Mouse (Mus musculus) cerebellum, adult 9-10 months (tissue): Measurements from ENCODE around the gene Grhl1.

Source experiments
- DNase-seq: peaks from one replicate; pipeline ENCODE4 v3.0.0; 2022

The Grhl1 gene

DNA sequence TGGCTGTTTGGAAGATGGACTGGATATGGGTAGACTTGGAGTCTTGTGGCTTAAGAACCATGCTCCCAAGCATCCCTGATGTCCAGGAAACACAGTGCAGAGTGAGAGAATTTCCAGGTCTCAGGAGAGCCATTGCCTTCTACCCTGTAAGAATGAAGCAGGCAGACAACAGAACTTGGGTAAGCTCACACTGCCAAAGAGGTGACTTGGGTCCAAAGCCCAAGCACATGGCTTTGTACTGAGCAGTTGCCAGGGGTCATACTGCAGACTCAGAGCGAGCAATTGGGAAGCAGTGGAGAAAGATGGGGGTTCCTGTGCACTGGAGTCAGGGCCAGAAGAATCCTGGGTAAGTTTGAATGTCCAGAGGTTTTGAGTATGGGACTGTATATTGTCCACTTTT lies 76.0 kb downstream of the Grhl1 start:
- no peak for DNase-seq

DNA sequence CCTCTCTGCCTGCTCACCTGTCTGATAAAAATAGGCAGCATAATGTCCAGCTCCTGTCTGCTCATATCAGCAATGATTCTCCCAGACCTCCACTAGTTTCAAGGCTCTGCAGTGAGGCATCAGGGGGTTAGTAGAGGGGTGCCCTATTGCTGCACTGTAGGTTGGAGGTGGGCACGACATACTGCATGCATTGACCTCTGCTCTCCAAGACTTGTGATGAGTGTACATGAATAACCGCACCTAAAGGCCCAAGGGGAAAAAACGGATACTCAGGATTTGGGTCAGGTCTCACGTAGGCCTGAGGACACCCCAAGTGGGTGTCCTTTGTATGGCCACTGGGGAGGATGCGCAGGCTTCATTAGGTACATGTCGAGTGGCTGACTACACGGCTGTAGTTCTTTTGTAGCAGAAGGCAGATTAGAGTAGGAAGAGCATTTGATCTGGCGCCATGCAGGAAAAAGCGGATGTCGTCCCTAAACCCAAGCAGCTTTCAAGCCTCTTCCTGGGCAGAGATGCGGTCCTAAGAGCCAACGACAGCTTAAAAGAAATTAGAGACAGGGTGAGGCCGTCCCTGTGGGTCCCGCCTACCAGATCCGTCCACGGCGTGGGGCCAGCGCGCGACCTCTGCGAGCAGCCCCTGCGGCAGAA lies 78.5 kb downstream of the Grhl1 start:
- no peak for DNase-seq

DNA sequence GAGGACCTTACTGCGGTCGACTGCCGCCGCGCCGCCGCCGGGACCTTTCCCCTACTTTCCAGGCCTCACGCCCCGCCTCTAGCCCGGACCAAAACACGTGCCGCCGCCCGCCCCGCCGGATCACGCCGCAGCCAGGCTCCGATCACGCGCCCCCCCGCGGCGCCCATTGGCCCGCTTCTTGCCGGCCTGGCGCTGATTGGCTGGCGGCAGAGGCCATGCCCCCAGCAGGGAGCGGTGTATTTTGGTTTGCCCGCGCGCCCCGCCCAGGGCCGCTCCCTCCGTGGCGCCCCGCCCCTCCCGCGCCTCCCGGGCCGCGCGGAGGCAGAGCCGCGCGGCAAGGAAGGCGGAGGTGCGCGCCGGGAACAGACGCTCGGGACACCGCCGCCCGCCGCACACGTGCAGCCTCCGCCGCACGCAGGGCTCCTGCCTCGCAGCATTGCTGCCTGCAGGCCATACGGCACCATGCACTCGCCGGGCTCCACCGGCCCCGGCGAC lies 79.0 kb downstream of the Grhl1 start, which contains the start of gene Klf11:
TSS of gene Klf11 (plus strand) at position 212 of the 495 bp plus-strand sequence.
- DNase-seq, result peak; percentile 94

DNA sequence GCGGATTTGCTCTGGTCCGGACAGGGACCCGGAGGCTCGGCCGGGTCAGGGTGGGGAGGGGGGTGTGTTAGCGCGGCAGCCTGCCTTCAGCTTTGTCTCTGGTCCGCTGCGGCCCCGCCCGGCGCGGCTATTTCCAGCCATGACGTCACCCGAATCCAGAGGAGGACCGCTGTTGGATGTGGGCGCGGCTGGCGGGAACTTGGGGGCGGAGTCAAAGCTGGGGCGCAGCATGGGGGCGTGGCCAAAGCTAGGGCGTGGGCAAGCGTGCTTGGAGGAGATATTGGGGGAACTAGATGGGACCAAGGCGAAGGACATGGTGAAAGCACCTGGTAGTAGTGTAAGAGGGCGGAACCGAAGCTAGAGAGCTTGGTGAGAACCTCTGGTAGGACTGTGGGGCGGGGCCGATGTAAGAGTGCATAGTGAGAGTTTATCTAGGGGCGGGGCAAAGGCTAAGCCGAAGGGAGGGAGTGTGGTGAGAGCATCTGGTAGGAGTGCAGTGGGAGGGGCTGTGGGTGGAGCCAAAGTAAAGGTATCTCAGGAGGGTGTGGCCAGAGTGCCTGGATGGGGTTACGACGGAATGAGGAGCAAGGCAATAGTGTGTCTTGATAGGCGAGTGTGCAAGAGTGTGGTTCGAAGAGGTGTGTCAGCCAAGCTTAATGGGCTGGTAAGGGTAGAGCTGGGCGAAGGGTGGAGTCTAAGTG lies 79.7 kb downstream of the Grhl1 start:
- DNase-seq, result peak; percentile 90

DNA sequence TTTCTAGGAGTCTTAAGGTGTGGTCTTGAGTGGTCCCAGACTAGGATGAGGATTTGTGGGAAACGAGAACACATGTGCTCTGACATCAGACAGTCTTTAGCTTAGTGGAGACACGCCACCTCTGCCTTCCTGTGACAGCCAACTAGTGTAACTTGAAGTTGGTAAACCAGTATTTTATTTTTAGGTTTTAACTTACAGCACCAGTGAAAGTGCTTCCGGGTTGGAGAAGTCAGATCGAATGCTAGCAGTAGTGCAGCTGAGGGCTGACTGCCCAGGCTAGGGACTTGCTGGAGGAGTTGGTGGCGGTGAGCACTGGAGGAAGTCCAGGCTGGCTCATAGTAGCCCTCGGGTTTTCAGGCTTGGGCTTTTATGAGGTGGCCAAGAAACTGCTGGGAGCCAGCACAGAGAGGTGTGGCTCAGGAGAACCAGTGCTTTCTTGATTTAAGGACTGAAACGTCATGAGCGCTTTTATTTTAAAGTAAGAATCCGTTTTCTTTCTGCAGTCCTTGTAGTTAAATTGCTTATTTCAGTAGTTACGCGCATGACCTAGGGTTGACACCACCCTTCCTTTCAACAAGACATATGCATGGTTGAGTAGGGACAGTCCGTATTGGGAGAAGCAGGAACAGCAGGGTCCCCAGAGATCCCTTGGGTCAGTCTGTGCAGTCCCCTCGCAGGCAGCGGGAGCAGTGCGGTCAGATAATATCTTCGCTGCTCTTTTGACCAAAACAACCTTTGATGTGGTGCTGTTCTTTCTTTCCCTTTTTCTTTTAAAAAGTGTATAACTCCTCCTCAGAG lies 82.2 kb downstream of the Grhl1 start:
- DNase-seq, result no peak

DNA sequence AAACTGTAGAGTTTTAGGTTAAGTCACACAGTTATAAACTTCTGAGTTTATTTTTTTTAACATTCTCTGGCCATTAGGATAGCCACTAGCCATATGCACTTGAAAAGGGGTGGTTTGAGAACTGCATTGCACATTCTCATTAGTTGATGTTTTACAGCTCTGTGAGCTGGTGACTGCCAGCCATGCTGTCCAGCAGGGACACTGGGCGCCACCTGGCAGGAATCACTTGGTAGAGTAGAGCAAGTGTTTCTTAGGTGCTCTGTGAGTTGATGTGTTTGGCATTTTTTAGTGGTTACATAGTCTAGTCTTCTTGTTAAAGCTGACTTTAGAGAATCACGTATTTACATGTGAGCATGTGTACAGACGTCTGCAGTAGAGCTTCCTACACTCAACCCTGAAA lies 84.4 kb downstream of the Grhl1 start:
- no peak for DNase-seq

DNA sequence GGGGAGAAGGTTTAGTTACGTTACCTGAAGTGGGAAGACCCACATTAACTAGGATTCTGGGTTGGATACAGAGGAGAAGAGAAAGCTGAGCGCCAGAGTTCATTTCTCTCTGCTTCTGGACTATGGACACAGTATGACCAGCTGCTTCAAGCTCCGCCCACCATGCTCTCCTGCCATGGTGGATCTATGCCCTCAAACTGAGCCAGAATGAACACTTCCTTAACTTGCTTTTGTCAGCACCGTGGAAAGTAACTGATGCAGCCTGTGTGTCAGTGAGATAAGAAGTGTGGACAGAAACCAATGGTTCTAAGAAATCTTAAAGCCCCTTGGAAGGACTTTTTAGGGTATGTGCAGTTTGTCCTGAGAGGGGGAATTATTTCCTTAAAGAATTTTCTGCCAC lies 86.9 kb downstream of the Grhl1 start:
- no peak for DNase-seq

DNA sequence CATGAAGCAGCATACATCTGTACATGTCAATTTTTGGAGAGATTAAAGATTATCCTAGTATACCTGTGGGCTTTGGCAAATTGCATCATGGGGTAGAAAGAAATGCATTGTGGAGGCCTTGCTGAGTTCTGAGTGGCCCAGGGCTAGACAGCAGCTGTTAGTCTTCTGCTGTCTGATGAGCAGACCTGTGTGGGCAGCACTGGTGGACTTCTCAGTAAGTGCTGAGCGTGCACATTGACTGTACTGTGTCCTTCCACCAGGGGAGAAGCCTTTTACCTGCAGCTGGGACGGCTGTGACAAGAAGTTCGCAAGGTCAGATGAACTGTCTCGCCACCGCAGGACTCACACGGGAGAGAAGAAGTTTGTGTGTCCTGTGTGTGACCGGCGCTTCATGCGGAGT lies 87.8 kb downstream of the Grhl1 start:
- no peak for DNase-seq

DNA sequence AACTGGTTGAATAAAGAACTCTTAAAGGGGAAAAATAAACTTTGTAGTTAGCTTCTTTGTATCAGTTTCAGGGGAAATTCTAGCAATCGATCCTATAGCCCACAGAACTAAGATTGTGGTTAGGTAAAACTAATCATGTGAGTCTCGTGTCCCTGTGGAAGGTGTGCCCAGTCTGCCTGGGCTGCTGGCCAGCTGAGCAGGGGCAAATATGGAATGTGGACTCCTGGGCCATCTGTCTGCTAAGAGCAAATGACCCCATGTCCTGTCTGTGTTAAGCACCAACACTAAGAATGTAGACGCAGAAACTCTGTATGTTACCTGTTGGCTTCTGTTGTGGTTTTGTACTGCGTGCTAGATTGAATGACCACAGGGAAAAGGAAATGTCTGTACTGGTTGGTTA lies 89.0 kb downstream of the Grhl1 start:
- no peak for DNase-seq

DNA sequence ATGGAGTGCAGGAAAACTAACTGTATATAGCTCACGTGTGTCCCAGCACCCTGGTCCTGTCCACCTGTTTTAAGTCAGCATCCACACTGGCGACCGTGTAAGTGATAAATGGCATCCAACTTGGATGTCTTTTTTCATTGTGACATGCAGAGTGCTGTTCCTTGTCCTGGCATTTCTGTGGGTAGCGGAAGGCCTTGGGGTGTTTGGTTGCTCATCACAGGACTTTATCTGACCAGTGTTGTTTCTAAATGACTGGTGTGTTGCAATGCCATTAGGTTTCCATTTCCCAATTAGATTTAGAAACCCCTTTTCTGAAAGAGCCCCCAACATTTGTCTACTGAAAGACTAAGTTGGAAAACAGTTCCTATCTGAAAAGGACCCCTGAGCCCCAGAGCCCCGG lies 90.0 kb downstream of the Grhl1 start:
- DNase-seq, result no peak
